Comparison of ENCODE assay signal across 8 mouse cellular contexts in the genomic region with DNA sequence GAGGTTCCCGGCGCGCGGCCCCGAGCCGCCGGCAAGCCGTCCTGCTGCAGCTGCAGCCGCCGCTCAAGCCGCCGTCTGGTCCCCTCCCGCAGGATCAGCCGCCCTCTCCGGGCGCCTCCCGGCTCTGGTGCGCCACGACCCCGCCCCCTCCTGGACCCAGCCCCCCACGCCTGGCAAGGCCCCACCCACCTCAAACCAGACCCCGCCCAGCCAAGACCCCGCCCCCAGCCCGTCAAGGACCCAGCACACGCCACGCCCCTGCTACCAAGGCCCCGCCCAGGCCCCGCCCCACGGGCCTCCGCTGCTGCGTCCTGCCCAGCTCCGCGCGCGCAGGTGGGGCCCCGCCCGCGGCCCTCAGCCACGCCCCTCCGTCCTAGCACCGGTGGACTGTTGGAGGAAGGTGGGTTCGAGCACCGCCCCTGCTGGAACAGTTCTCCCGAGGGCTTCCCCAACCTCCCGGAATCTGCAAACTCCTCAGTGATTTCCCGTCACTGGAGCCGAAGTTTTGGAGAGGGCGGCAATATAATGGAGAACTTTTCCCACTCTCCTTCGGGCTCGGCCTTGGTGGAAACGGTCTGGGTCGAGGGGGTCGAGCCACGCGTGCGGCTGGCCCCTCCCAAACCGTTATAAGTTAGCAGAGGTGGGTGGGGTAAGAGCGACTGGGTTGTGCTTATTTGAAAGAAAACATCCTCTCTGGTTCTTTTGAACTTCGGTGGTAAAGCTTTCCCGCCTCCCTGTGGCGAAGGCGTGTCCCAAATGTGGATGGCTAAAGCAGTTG. TPM values are rescaled to one million over a fixed set of nuclear protein-coding genes. Genes with fewer than 3 reads are reported as not detected.
A peak's percentile ranks its signal among the peaks of the same experiment; 100 is the strongest.
DNase-seq lines count a peak whose midpoint lies in the region; ATAC-seq lines count a peak whose summit lies in the region.

A gene (minus strand): TSS at position 158 of the 778 bp plus-strand sequence.

- H3K4me2 ChIP-seq in intestine, embryonic 14.5 days (ENCODE audit: low read length), result peak within 1 kb of the TSS; percentile 57

- DNase-seq in adrenal gland, adult 8-10 months, result peak; percentile 92
- DNase-seq in embryo, embryonic 11 days, result peak; percentile 97
- DNase-seq in gastrocnemius, postnatal 25 days, result peak; percentile 95
- peak; percentile 99 for DNase-seq in intestine, embryonic 14.5 days (ENCODE audit: low spot score)
- peak; percentile 74 to 90 for DNase-seq in left cerebral cortex, postnatal 25 days (ENCODE audit: low spot score in 2 of 2)
- peak; percentile 95 for DNase-seq in mesoderm, embryonic 11.5 days (ENCODE audit: low read depth, low spot score)
- peak; percentile 86 for DNase-seq in right cerebral cortex, postnatal 25 days
- DNase-seq in urinary bladder, postnatal 4 days (ENCODE audit: low spot score in 2 of 2), result peak; percentile 95 to 99

- peak within 1 kb of the TSS; percentile 81 for H3K27ac ChIP-seq in intestine, embryonic 14.5 days (ENCODE audit: low read depth)

- peaks cover 38% of the 10 kb centered on the region for H3K4me1 ChIP-seq in intestine, embryonic 14.5 days (replicated peaks; ENCODE audit: control insufficient read depth, insufficient read depth, low read length)

- WGBS in intestine, embryonic 14.5 days, result 1% methylated on average over 56 of the region's 62 CpGs

- peak within 1 kb of the TSS; percentile 95 for H3K4me3 ChIP-seq in intestine, embryonic 14.5 days (ENCODE audit: low read depth, low read length)

- intact Hi-C loops in left cerebral cortex, postnatal 25 days (cut with DNase I), result loop anchor here (1.0 kb wide), 1 partner anchor 12 kb away; no protein-coding TSS in a partner anchor

- no peaks in the 10 kb centered on the region for H3K9me3 ChIP-seq in intestine, embryonic 14.5 days (ENCODE audit: control insufficient read depth, low read length)

- H3K27me3 ChIP-seq in intestine, embryonic 14.5 days (replicated peaks; ENCODE audit: control insufficient read depth, insufficient read depth, low read length), result no peaks in the 10 kb centered on the region

- H3K36me3 ChIP-seq in intestine, embryonic 14.5 days (ENCODE audit: control insufficient read depth, insufficient read depth, low read length), result no peaks in the 10 kb centered on the region

- ATAC-seq in intestine, embryonic 14.5 days (replicated peaks; ENCODE audit: low FRiP score, low TSS enrichment, low read depth), result peak; percentile 93

- peak within 1 kb of the TSS; percentile 78 for H3K9ac ChIP-seq in intestine, embryonic 14.5 days (ENCODE audit: low read length)

RNA-seq across cellular contexts. Expression of the gene that starts here (rescaled TPM):
- total RNA-seq in adrenal gland, adult 8-10 months (2022), result 10 to 100 TPM; 36.3 to 54.6 (median 44.0) TPM
- 10 to 100 TPM; 48.5 to 51.3 TPM for total RNA-seq in gastrocnemius, postnatal 25 days (2021)
- 20.9 and 24.6 TPM in 2 replicates for polyA plus RNA-seq in intestine, embryonic 14.5 days (2014; fragmentation: Nextera tagmentation; extraction: Ambion mirVana)
- 10 to 100 TPM; 30.4 to 37.3 TPM for total RNA-seq in left cerebral cortex, postnatal 25 days (2021)

Comparison
In these comparisons a context has a peak if more than half of its experiments do, and no peak if none do; other contexts are left out.
1. Peak in every context shown above with its lines: DNase-seq, ATAC-seq, H3K4me3 ChIP-seq and H3K27ac ChIP-seq.